Mouse (Mus musculus): ENCODE results near the gene Tdpoz1.
"Not testable (repeated sequence)": the region's sequence is repeated elsewhere in the genome, so short reads cannot be mapped to it uniquely, and the experiment has no call there.

Gene Tdpoz1

GRCm38 (mm10) chr3:93676210-93676609 is at the start of gene Tdpoz1:
Gene Tdpoz1, minus strand, starts transcription at chr3:93676310.
- DNase-seq (ENCODE audit: low spot score) = not testable (repeated sequence)

GRCm38 (mm10) chr3:93708969-93709637 is 33.0 kb upstream of the Tdpoz1 start:
- not testable (repeated sequence) for DNase-seq (ENCODE audit: low spot score)

- DNase-seq (ENCODE audit: low spot score) = not testable (repeated sequence)
Measured at GRCm38 (mm10) chr3:93692970-93693369, 16.9 kb upstream of the Tdpoz1 start, which contains the start of gene Gm37596. Gene Gm37596, minus strand, starts transcription at chr3:93693070.

GRCm38 (mm10) chr3:93670805-93671503 is 5.2 kb downstream of the Tdpoz1 start:
- not testable (repeated sequence) for DNase-seq (ENCODE audit: low spot score)

- no peak for DNase-seq (ENCODE audit: low spot score)
Measured at GRCm38 (mm10) chr3:93654260-93654659, 21.9 kb downstream of the Tdpoz1 start.

DNA sequence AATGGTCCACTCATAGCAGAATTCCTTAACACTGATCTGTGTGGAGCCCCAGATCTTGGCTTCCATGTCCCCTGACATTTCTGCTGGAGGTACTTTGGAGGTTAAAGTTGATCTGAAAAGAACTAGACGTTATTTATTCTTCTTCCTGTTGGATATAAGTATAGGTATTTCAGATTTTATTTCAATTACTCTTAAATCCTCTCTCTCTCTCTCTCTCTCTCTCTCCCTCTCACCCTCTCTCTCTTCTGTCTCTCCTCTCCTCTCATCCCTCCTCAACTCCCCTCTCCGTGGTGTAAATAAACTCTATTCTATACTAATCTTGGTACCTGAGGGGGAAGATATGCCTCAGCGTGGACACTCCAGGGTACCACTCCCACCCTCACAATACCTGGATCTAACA is 23.5 kb downstream of the Tdpoz1 start, which contains the start of gene Tdpoz2:
Tdpoz2 (minus strand) TSS at position 101 of the 400 bp plus-strand sequence.
- no peak for DNase-seq (ENCODE audit: low spot score)

DNA sequence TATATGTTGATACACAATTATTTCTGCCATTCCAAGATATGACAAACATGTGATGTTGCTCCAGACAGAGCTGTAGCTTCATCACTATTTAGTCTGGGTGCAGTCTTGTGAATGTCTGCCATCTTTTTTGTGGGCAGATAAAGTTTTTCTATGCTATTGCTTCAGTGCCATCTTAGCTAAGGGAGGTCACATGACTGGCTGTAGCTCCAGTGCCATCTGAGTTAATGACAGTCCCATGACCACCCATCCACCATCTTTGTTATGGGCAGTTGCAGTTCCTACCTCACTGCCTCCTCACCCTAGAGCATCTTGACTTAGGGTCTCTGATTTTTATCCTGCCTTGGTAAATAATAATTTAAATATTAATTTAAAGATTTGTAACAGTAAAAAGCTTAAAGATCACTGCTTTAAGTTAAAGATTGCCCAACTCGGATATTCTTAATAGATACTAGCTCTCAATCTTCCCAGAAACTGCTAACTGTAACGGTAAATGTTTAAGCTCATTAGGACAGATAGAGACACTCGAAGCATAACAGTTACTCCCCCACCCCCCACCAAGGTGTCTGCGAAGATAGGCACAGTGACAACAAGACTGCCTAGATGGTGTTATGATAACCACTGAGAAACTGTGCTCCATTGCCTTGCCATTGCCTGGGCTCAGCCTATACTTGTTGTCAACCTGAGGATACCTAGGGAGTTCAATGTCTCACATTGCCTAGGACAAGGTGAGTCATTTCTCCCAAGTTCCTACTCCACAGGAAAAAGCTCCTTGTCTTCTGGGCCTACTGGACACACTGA is 45.0 kb downstream of the Tdpoz1 start:
- not testable (repeated sequence) for DNase-seq (ENCODE audit: low spot score)
